Mouse (Mus musculus) embryonic facial prominence, embryonic 14.5 days (tissue): ENCODE measurements around the gene Gm5294. TPM values are rescaled to one million over a fixed set of nuclear protein-coding genes. Genes with fewer than 3 reads are reported as not detected.

Experiments used
- ATAC-seq: fragments of 200-750 bp; cut with Nextera tagmentation; 2 replicates; pipeline ENCODE4 v1.8.0; 2017; ENCODE audit warnings: low read depth, moderate number of reproducible peaks, moderate TSS enrichment
- DNase-seq: peaks from one replicate; pipeline ENCODE4 v3.0.0-alpha.2; 2015; ENCODE audit warnings: low spot score
- H3K27ac ChIP-seq: fragments of 300-500 bp; sonication (generic); replicated peaks from 2 replicates; pipeline ENCODE4 v1.5.1; 2014; ENCODE audit warnings: low read depth, mild to moderate bottlenecking, low read length, moderate library complexity
- H3K27me3 ChIP-seq: fragments of 300-500 bp; sonication (generic); replicated peaks from 2 replicates; pipeline ENCODE4 v1.6.1; 2014; ENCODE audit warnings: low read length; ENCODE audit not compliant: control insufficient read depth, insufficient read depth
- H3K36me3 ChIP-seq: fragments of 300-500 bp; sonication (generic); 2 replicates; pipeline ENCODE4 v1.6.1; 2014; ENCODE audit warnings: low read length, mixed read lengths; ENCODE audit not compliant: control insufficient read depth, insufficient read depth
- H3K4me1 ChIP-seq: fragments of 300-500 bp; sonication (generic); 2 replicates; pipeline ENCODE4 v1.6.1; 2014; ENCODE audit warnings: antibody characterized with exemption, low read length; ENCODE audit not compliant: control insufficient read depth, insufficient read depth
- H3K4me2 ChIP-seq: fragments of 300-500 bp; sonication (generic); 2 replicates; pipeline ENCODE4 v1.6.1; 2014; ENCODE audit warnings: low read depth, mild to moderate bottlenecking, low read length, moderate library complexity, mixed read lengths
- H3K4me3 ChIP-seq: fragments of 300-500 bp; sonication (generic); 2 replicates; pipeline ENCODE4 v1.5.1; 2014; ENCODE audit warnings: low read depth, mild to moderate bottlenecking, low read length
- H3K9ac ChIP-seq: fragments of 300-500 bp; sonication (generic); 2 replicates; pipeline ENCODE4 v1.6.1; 2014; ENCODE audit warnings: low read depth, mild to moderate bottlenecking, low read length, moderate library complexity, mixed read lengths
- H3K9me3 ChIP-seq: fragments of 300-500 bp; sonication (generic); 2 replicates; pipeline ENCODE4 v1.6.1; 2016; ENCODE audit warnings: low read length; ENCODE audit not compliant: control insufficient read depth
- WGBS: fragments of 180-500 bp; shearing (Covaris S2); extraction: QIAGEN DNeasy Blood & Tissue Kit; methylation state at CpG from one replicate; pipeline ENCODE4 v1.1.7; 2014; 5-methylcytosine and 5-hydroxymethylcytosine counted together
- polyA plus RNA-seq: library from polyadenylated mRNA; unstranded; fragments of >200 nt; fragmentation: Nextera tagmentation; extraction: Ambion mirVana; gene quantifications from 2 replicates; pipeline ENCODE4 v1.2.1, GENCODE M21; 2014

Gm5294 gene
- polyA plus RNA-seq, 1 experiment from 2014 or later = not detected

DNA sequence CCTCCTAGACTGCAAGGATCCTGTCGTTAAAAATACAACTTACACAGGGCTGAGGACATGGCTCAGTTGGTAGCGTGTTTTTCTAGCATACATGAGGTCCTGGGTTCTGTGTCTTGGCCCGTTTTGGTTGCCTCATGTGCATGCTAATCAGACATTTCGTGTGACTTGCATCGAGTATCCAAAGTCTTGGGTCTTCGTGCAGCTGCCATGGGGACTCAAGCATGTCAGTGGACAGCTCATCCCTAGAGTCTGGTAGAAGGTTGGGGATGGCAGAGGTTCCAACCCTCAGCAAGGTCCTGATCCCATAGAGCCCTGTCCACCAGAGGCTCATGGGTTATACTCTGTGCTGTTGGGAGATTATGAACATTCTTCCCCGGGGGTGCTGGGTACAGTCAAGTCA lies 32.2 kb upstream of the Gm5294 start:
- no peaks in the 10 kb centered on the region for H3K27me3 ChIP-seq
- H3K4me2 ChIP-seq = no peak overlapping the region
- H3K9ac ChIP-seq = no peak overlapping the region
- DNase-seq = no peak
- H3K9me3 ChIP-seq = 0 out of 2 replicates have a peak, but pooled peaks cover 3% of the 10 kb centered on the region
- no peaks in the 10 kb centered on the region for H3K4me1 ChIP-seq
- H3K36me3 ChIP-seq = no peaks in the 10 kb centered on the region
- no peak overlapping the region for H3K4me3 ChIP-seq
- no peak for ATAC-seq
- 84% methylated on average over 7 of the region's 7 CpGs for WGBS
- no peak overlapping the region for H3K27ac ChIP-seq

DNA sequence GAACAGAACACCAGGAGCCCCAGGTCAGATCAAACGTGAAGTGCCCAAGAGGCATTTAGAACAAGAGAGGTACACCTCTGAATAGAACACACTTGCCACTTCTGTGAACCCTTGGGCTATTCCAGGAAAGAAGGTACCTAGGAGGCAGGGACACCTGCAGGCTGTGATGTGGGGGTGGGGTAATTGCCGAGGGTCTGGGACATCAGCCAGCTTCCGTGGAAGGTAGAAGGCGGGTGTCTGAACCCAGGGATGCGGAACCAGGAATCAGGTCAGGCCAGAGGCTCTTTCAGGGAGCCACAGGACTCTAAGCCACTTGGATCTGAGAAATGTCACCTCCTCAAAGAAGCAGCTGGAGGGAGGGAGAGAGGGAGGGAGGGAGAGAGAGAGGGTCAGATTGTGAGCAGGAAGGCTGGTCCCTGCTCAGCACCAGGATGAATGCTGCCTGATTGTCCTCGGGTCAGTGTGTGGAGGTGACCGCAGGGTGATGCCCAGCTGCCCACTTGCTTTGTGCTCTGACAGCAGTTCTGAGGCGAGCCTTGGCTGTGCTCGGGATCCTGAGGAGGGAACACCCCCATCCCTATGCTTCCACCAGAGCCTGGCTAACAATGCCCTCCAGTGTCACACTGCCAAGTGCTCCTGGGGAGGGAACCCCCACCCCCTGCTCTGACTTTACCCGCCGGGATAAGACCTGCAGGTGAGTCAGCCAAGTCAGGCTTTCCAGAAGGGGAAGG lies 31.2 kb upstream of the Gm5294 start:
- 43% methylated on average over 10 of the region's 11 CpGs for WGBS
- DNase-seq = no peak
- H3K27ac ChIP-seq = no peak overlapping the region
- no peaks in the 10 kb centered on the region for H3K27me3 ChIP-seq
- no peak overlapping the region for H3K4me3 ChIP-seq
- H3K36me3 ChIP-seq = no peaks in the 10 kb centered on the region
- H3K9me3 ChIP-seq = 0 out of 2 replicates have a peak, but pooled peaks cover 3% of the 10 kb centered on the region
- no peak overlapping the region for H3K4me2 ChIP-seq
- H3K4me1 ChIP-seq = no peaks in the 10 kb centered on the region
- no peak for ATAC-seq
- H3K9ac ChIP-seq = no peak overlapping the region

DNA sequence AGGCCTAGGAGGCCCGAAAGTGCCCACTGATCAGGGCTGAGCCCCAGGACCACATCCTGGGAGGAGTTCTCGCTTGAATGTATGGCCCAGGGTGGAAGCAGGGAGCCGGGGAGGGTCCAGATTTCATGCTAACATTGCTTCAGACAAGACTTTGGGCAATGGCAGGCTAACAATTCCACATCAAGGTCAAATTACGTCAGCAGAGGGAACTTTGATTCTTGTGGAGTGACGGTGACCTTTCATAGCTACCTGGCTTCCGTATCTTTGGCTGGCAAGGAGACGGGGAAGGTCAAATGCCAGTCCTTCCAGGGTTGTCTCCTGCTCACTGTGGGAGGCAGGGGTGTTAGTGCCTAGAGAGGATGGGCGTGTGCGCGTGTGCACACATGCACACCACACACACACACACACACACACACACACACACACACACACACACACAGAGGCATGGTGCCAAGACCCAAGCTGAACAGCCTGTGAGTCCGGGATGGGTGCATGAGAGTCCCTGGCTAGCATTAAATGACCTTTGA lies 28.9 kb upstream of the Gm5294 start:
- H3K4me2 ChIP-seq = no peak overlapping the region
- no peak overlapping the region for H3K27ac ChIP-seq
- 0 out of 2 replicates have a peak, but pooled peaks cover 3% of the 10 kb centered on the region for H3K9me3 ChIP-seq
- no peak overlapping the region for H3K9ac ChIP-seq
- H3K4me1 ChIP-seq = no peaks in the 10 kb centered on the region
- H3K36me3 ChIP-seq = no peaks in the 10 kb centered on the region
- ATAC-seq (no peak), DNase-seq (no peak)
- WGBS = 78% methylated on average over 11 of the region's 11 CpGs
- no peak overlapping the region for H3K4me3 ChIP-seq
- H3K27me3 ChIP-seq = no peaks in the 10 kb centered on the region

DNA sequence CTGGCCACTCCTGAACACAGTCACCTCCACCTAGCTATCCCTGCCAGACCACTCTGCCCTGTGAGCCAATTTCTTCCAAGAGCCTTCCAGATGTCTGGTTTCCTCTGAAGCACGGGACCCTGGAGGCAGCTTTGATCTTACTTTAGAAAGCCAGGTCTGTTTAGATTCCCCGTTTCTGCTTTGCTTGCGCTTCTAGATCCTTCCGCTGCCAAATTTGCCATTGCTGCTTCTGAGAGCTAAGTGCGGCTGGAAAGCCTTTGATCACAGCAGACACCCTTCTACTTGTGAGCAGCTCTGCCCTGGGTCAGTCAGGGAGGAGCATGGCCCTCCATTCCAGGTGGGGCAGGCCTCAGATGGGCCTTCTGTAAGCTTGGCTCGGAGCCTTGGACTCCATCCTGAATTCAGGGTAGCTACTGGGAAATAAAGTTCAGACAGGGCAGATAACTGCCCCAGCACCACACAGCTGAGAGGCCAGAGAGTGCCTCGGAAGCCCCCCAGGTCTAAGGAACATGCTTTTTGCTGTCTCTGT lies 18.2 kb upstream of the Gm5294 start:
- no peaks in the 10 kb centered on the region for H3K4me1 ChIP-seq
- DNase-seq (peak; percentile 46), ATAC-seq (no peak; the same call in 1 of the 2 replicates)
- no peaks in the 10 kb centered on the region for H3K36me3 ChIP-seq
- H3K9me3 ChIP-seq = no peaks in the 10 kb centered on the region
- no peak overlapping the region for H3K27ac ChIP-seq
- no peak overlapping the region for H3K9ac ChIP-seq
- no peak overlapping the region for H3K4me3 ChIP-seq
- no peak overlapping the region for H3K4me2 ChIP-seq
- no peaks in the 10 kb centered on the region for H3K27me3 ChIP-seq
- WGBS = 37% methylated on average over 7 of the region's 7 CpGs

- H3K27ac ChIP-seq = no peak overlapping the region
Measured at GRCm38 (mm10) chr5:138804286-138804685, 15.6 kb upstream of the Gm5294 start.

DNA sequence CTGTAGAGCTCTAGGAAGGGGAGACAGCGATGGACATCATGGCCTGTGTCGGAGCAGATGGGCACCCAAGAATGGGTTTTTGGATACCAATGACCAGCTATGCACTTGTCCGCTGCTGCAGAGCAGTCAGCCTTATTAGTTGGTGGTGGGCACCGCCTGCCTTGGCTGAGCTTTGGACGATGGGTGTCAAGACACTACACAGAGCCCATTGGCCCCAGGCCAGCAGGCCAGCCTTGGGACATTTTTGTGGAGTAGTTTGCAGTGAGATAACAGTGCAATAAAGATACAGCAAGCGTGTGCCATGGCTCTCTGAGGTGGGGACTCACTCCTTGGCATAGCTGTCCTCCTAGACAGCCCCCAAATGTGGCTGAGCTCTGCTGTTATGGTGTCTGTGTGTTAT lies 10.1 kb upstream of the Gm5294 start:
- Histone ChIP-seq H3K4me1 (no peaks in the 10 kb centered on the region), H3K27me3 (no peaks in the 10 kb centered on the region), H3K9me3 (no peaks in the 10 kb centered on the region), H3K4me3 (no peak overlapping the region), H3K27ac (no peak overlapping the region), H3K36me3 (no peaks in the 10 kb centered on the region), H3K4me2 (no peak overlapping the region), H3K9ac (no peak overlapping the region)
- DNase-seq = no peak
- WGBS = 96% methylated on average over 6 of the region's 6 CpGs
- ATAC-seq = no peak

More at GRCm38 (mm10) chr5:138804286-138804685, 15.6 kb upstream of the Gm5294 start:
- H3K9me3 ChIP-seq = no peaks in the 10 kb centered on the region
- ATAC-seq = no peak
- H3K27me3 ChIP-seq = no peaks in the 10 kb centered on the region
- no peak overlapping the region for H3K9ac ChIP-seq
- no peak overlapping the region for H3K4me2 ChIP-seq
- H3K4me3 ChIP-seq = no peak overlapping the region
- 89% methylated on average over 5 of the region's 5 CpGs for WGBS
- no peak for DNase-seq
- H3K36me3 ChIP-seq = no peaks in the 10 kb centered on the region
- H3K4me1 ChIP-seq = no peaks in the 10 kb centered on the region

DNA sequence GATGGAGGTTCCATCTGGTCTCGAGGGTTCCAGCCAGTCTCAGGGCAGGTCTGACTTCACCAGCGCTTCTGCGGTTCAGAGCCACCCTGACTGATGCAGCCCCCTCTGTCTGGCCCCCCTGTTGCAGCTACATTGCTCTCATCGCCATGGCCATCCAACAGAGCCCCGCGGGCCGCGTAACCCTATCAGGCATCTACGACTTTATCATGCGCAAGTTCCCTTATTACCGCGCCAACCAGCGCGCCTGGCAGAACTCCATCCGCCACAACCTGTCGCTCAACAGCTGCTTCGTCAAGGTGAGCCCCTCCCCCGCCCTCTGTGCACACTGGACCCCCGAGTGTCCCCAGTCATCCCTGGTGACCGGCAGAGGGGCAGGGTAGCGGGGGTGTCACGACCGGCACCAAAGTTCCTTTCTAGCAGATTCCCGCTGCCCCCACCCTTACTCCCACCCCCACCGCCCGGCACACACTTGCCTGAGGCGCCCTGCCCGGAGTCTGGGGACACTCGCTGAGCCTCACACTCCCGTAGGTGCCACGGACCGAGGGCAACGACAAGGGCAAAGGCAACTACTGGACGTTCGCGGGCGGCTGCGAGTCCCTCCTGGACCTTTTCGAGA lies 945 bp downstream of the Gm5294 start:
- no peak overlapping the region for H3K9ac ChIP-seq
- 4% methylated on average over 37 of the region's 39 CpGs for WGBS
- ATAC-seq = no peak

DNA sequence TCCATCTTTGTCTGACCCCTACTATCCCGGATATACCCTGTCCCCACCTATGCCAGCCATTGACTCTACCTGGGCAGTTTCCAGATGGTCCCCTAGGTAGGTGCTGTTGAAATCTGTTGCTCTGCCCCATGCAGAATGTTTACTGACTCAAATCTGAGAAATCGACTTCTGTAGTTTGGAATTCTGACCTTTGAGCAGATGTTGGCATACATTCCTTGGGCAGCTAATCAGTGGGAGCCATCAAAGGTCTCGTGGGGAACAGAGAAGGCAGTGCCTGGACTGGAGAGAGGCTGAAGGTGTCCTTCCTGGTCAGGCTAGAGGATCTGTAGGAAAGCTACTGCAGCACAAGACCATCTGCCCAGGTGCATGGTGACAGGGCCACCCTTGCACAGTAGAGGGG lies 5.2 kb downstream of the Gm5294 start:
- Histone ChIP-seq H3K4me2 (no peak overlapping the region), H3K9ac (no peak overlapping the region), H3K4me3 (no peak overlapping the region), H3K27ac (no peak overlapping the region), H3K4me1 (peaks cover 8% of the 10 kb centered on the region), H3K9me3 (no peaks in the 10 kb centered on the region), H3K27me3 (peaks cover 47% of the 10 kb centered on the region), H3K36me3 (no peaks in the 10 kb centered on the region)
- no peak for DNase-seq
- 64% methylated on average over 3 of the region's 3 CpGs for WGBS
- no peak for ATAC-seq

More for the DNA sequence above, 945 bp downstream of the Gm5294 start:
- H3K27ac ChIP-seq = no peak overlapping the region
- H3K9me3 ChIP-seq = peaks cover 4% of the 10 kb centered on the region; the same call in 1 of the 2 replicates
- H3K4me1 ChIP-seq = peaks cover 8% of the 10 kb centered on the region
- peak overlapping the region; percentile 66 for H3K4me2 ChIP-seq
- DNase-seq = peak; percentile 22
- peak overlapping the region; percentile 37 for H3K4me3 ChIP-seq
- H3K27me3 ChIP-seq = peaks cover 64% of the 10 kb centered on the region
- H3K36me3 ChIP-seq = no peaks in the 10 kb centered on the region
